Mouse (Mus musculus) ES-E14 (cell line): ENCODE results near the gene Lmf2. TPM values are rescaled to one million over a fixed set of nuclear protein-coding genes. Genes with fewer than 3 reads are reported as not detected.

Source experiments
- DNase-seq: peaks from one replicate; pipeline ENCODE4 v3.0.0-alpha.2; 2013; ENCODE audit warnings: low read depth, low spot score
- H3K27ac ChIP-seq: 2 replicates; pipeline ENCODE4 v1.5.1; 2012; ENCODE audit warnings: low read depth, mild to moderate bottlenecking, low read length, moderate library complexity, mixed read lengths; ENCODE audit not compliant: poor library complexity, insufficient read depth, severe bottlenecking
- H3K36me3 ChIP-seq: 2 replicates; pipeline ENCODE4 v1.6.1; 2012; ENCODE audit warnings: mild to moderate bottlenecking, low read length, moderate library complexity, mixed read lengths; ENCODE audit not compliant: control insufficient read depth, poor library complexity, insufficient read depth, severe bottlenecking
- H3K4me1 ChIP-seq, 2 experiments: fragments of 150-350 bp in 1 of 2; sonication (generic) in 1 of 2; 2 replicates each; pipeline ENCODE4 v1.6.1; 2012; ENCODE audit warnings: low read length in 2 of 2, mild to moderate bottlenecking in 1 of 2, mixed read lengths in 1 of 2; ENCODE audit not compliant: control insufficient read depth in 2 of 2, insufficient read depth in 2 of 2, poor library complexity in 1 of 2
- H3K4me3 ChIP-seq, 2 experiments: fragments of 150-350 bp in 1 of 2; sonication (generic) in 1 of 2; 2 replicates each; pipeline ENCODE4 v1.5.1; 2012; ENCODE audit warnings: low read length in 2 of 2, low read depth in 1 of 2, mild to moderate bottlenecking in 1 of 2, mixed read lengths in 1 of 2; ENCODE audit not compliant: insufficient read depth in 1 of 2, poor library complexity in 1 of 2, severe bottlenecking in 1 of 2
- H3K9ac ChIP-seq: 2 replicates; pipeline ENCODE4 v1.6.1; 2012; ENCODE audit warnings: low read depth, mild to moderate bottlenecking, low read length, mixed read lengths; ENCODE audit not compliant: poor library complexity, insufficient read depth, severe bottlenecking
- H3K9me3 ChIP-seq: fragments of 150-350 bp; sonication (generic); 2 replicates; pipeline ENCODE4 v1.6.1; 2012; ENCODE audit warnings: low read depth, mild to moderate bottlenecking, low read length; ENCODE audit not compliant: control insufficient read depth, insufficient read depth
- CHD2 ChIP-seq: IDR thresholded peaks from 2 replicates; pipeline ENCODE4 v1.6.1; 2014; ENCODE audit warnings: mild to moderate bottlenecking, low read depth, low read length, inconsistent platforms
- HCFC1 ChIP-seq: IDR thresholded peaks from 2 replicates; pipeline ENCODE4 v1.6.1; 2012; ENCODE audit warnings: low read length, inconsistent platforms, borderline replicate concordance; ENCODE audit not compliant: insufficient read depth
- MAFK ChIP-seq: IDR thresholded peaks from 2 replicates; pipeline ENCODE4 v1.6.1; 2014; ENCODE audit warnings: mild to moderate bottlenecking, low read depth, low read length, inconsistent platforms; ENCODE audit not compliant: insufficient read depth
- ZC3H11A ChIP-seq: IDR thresholded peaks from 2 replicates; pipeline ENCODE4 v1.6.1; 2012; ENCODE audit warnings: low read depth, mild to moderate bottlenecking, inconsistent platforms, low read length, borderline replicate concordance
- ZNF384 ChIP-seq: IDR thresholded peaks from 2 replicates; pipeline ENCODE4 v1.6.1; 2012; ENCODE audit warnings: low read depth, low read length, inconsistent platforms
- in situ Hi-C, 2 experiments: fragments of 600-800 bp; cut with MboI; formaldehyde crosslinking; loops; one replicate each; pipeline ENCODE4 v1.15.1; 2025; ENCODE audit warnings: low sequenced_read_pairs in 2 of 2, inconsistent platforms in 1 of 2; ENCODE audit not compliant: unreplicated experiment in 2 of 2
- total RNA-seq: library from RNA; depleted of rRNA; stranded (reverse); fragments of 300-350 nt; gene quantifications from 2 replicates; pipeline ENCODE4 v1.2.3, GENCODE M21; 2012

Lmf2 gene
- total RNA-seq, 1 experiment, result 45.3 TPM

DNA sequence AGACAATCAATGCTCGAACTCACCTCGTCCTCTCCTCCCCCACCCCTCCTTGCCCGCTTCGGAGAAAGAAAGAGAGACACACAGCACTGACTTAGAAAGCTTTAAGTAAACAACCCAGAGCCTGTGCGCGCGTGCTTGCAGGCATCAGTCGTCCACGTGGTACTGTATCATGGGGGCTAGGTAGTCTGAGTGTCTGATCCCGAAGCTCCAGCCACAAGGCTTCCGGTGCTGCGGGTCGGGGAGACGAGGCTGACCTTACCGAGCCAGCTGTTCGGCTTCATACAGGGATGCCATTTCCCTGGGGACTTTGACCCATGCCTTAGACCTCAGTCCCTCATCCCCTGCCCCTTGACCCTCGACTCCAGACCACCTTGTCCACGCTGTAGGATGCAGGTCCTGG is 21.9 kb upstream of the Lmf2 start:
- Histone ChIP-seq H3K9ac (no peak overlapping the region), H3K4me1 (peaks cover 4 to 21% of the 10 kb centered on the region in 2 experiments; a peak in 3 of 4 replicates), H3K4me3 (peak overlapping the region in 1 of 2 experiments; percentile 9; a peak in 1 of 4 replicates), H3K27ac (no peak overlapping the region), H3K36me3 (peaks cover 5% of the 10 kb centered on the region), H3K9me3 (no peaks in the 10 kb centered on the region)
- in situ Hi-C loops, result no loop called here
- DNase-seq, result no peak
- no peak for TF ChIP-seq ZNF384
- no peak for TF ChIP-seq CHD2
- no peak for TF ChIP-seq ZC3H11A
- no peak for TF ChIP-seq MAFK
- no peak for TF ChIP-seq HCFC1

DNA sequence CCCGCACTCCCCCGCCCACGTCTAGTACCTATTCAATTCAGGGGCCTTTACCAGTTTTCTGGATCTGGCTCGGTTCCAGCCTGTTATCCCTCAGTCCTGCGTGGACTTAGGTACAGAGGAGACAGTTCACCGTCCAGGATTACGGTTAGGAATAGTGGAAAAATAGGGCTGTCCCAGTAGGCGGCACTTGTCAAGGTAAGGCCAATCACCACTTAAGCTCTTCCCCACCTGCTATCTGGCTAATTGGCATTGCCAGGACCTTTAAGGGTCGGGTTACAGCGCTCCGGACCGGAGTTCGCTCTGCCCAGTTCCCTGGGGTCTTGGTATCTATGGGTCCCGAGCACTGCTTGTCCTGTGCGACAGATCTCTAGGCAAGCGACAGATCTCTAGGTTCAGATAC is 21.5 kb upstream of the Lmf2 start, which contains the start of gene Tymp:
Gene Tymp (minus strand): TSS at position 83 of the 400 bp plus-strand sequence.
- H3K4me1 ChIP-seq, result peaks cover 4 to 24% of the 10 kb centered on the region in 2 experiments; a peak in 3 of 4 replicates
- peaks cover 9% of the 10 kb centered on the region for H3K36me3 ChIP-seq
- no peak within 1 kb of the TSS for H3K9ac ChIP-seq
- no peak for DNase-seq
- H3K4me3 ChIP-seq, result peak within 1 kb of the TSS in 1 of 2 experiments; percentile 9; a peak in 1 of 4 replicates
- H3K9me3 ChIP-seq, result no peaks in the 10 kb centered on the region
- TF ChIP-seq ZNF384 (no peak), MAFK (no peak), CHD2 (no peak), HCFC1 (no peak), ZC3H11A (no peak)
- in situ Hi-C loops, result no loop called here
- no peak within 1 kb of the TSS for H3K27ac ChIP-seq

DNA sequence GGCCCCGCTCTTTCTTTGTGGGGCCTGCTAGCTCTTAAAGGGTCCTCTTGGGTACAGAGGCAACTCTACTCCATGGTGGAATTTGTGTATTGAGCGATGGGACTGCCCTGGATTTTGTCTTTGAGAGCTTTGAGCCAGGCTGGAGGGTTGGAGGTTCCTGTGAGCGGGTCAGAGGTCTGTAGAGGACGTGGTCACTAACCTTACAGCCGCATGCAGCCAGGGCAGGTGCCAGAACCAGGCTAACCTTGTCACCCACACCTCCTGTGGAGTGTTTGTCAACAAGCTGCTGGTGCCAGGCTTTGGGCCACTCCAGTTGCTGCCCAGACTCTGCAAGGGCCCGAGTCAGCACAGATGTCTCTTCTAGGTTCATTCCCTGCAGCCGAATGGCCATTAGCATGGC is 20.6 kb upstream of the Lmf2 start:
- in situ Hi-C loops, result no loop called here
- peaks cover 4 to 28% of the 10 kb centered on the region in 2 experiments; a peak in 3 of 4 replicates for H3K4me1 ChIP-seq
- no peak overlapping the region for H3K27ac ChIP-seq
- H3K4me3 ChIP-seq, result no peak overlapping the region
- DNase-seq, result no peak
- no peaks in the 10 kb centered on the region for H3K9me3 ChIP-seq
- no peak overlapping the region for H3K9ac ChIP-seq
- TF ChIP-seq ZNF384 (no peak), CHD2 (no peak), MAFK (no peak), ZC3H11A (no peak), HCFC1 (no peak)
- peaks cover 18% of the 10 kb centered on the region for H3K36me3 ChIP-seq

DNA sequence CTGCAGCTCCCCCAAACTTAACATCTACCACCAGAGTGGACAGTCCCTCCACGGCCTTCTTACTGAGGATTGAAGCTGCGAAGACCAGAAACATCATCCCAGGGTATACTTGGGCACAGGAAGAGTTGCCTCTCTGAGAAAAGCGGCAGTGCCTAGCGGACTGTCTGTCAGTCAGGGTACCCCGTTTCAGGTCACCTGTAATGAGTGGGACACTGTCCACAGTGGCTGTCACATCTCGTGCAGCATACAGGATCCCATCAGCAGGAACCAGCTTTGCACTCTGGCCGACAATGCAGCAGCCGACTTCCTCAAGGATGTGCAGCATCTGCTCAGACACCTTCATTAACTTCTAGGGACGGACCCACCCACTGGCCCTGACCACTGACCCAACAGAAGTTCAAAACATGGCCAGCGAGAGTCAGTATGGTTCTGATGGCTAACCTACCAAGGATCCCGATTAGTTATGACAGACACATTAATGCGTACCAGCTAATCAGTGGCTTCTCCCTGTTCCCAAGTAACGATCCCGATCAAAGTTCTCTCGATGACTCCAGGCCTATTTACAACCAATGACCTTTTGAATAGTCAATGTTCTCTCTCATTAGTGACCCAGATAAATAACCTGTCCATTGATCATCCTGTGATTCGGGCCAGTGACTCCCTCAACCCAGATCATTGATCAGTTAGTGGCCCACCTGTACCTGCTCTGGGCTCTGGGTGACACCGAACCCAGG is 19.5 kb upstream of the Lmf2 start:
- H3K9ac ChIP-seq, result no peak overlapping the region
- TF ChIP-seq MAFK (no peak), CHD2 (no peak), ZC3H11A (no peak), ZNF384 (no peak), HCFC1 (no peak)
- in situ Hi-C loops, result no loop called here
- H3K27ac ChIP-seq, result no peak overlapping the region
- H3K9me3 ChIP-seq, result no peaks in the 10 kb centered on the region
- H3K36me3 ChIP-seq, result peaks cover 29% of the 10 kb centered on the region
- H3K4me1 ChIP-seq, result peaks cover 4 to 28% of the 10 kb centered on the region in 2 experiments; a peak in 3 of 4 replicates
- no peak for DNase-seq
- H3K4me3 ChIP-seq, result no peak overlapping the region
